Mouse (Mus musculus) limb, embryonic 12.5 days (tissue): ENCODE measurements at regions not wholly inside any gene's neighbourhood (a gene's known extent, or its start where the extent isn't known, plus 50 kb on each side); places are given as distances from the start of the nearest gene placed in this dataset.

Source experiments
- ATAC-seq: fragments of 200-750 bp; cut with Nextera tagmentation; 2 replicates; pipeline ENCODE4 v1.8.0; 2017; ENCODE audit warnings: low read depth, moderate TSS enrichment; ENCODE audit not compliant: insufficient number of reproducible peaks, insufficient read depth, low FRiP score, low TSS enrichment
- H3K27ac ChIP-seq: fragments of 300-500 bp; sonication (generic); 2 replicates; pipeline ENCODE4 v1.5.1; 2016; ENCODE audit warnings: mild to moderate bottlenecking, moderate library complexity
- H3K27me3 ChIP-seq: fragments of 300-500 bp; sonication (generic); 2 replicates; pipeline ENCODE4 v1.6.1; 2016; ENCODE audit warnings: mild to moderate bottlenecking, moderate library complexity
- H3K36me3 ChIP-seq: fragments of 300-500 bp; sonication (generic); 2 replicates; pipeline ENCODE4 v1.6.1; 2016; ENCODE audit warnings: mild to moderate bottlenecking, moderate library complexity
- H3K4me1 ChIP-seq: fragments of 300-500 bp; sonication (generic); replicated peaks from 2 replicates; pipeline ENCODE4 v1.6.1; 2016
- H3K4me2 ChIP-seq: fragments of 300-500 bp; sonication (generic); 2 replicates; pipeline ENCODE4 v1.6.1; 2016; ENCODE audit warnings: mild to moderate bottlenecking, moderate library complexity
- H3K4me3 ChIP-seq: fragments of 300-500 bp; sonication (generic); replicated peaks from 2 replicates; pipeline ENCODE4 v1.5.1; 2016; ENCODE audit warnings: mild to moderate bottlenecking
- H3K9ac ChIP-seq: fragments of 300-500 bp; sonication (generic); replicated peaks from 2 replicates; pipeline ENCODE4 v1.6.1; 2016; ENCODE audit warnings: mild to moderate bottlenecking, moderate library complexity
- H3K9me3 ChIP-seq: fragments of 300-500 bp; sonication (generic); 2 replicates; pipeline ENCODE4 v1.6.1; 2016; ENCODE audit warnings: mild to moderate bottlenecking, moderate library complexity
- WGBS: fragments of 180-500 bp; shearing (Covaris S2); methylation state at CpG from one replicate; pipeline ENCODE4 v1.1.7; 2016; 5-methylcytosine and 5-hydroxymethylcytosine counted together

DNA sequence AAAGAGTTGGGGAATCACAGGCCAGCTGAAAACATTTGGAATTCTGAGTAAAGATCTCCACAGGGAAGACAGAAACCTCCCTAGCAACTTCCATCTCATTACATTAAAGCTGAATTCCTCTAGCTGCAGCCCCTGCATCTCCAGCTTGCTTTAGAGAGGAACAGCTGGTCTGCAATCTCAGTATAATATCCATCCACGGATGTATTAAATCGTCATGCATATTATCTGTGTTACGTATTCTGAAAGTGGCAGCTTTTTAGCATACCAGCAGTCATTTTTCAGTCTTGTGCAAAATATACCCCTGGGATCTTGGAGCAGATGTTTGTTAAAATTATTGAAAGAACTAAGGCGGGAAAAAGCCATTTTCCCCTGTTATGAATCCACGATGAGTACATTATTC is 287.7 kb upstream of the Gm9747 start:
- Histone ChIP-seq H3K4me2 (no peak overlapping the region), H3K9ac (no peak overlapping the region), H3K27me3 (no peaks in the 10 kb centered on the region), H3K27ac (no peak overlapping the region), H3K4me1 (no peaks in the 10 kb centered on the region), H3K36me3 (no peaks in the 10 kb centered on the region), H3K4me3 (no peak overlapping the region), H3K9me3 (no peaks in the 10 kb centered on the region)
- 78% methylated on average over 5 of the region's 5 CpGs for WGBS
- no peak for ATAC-seq

DNA sequence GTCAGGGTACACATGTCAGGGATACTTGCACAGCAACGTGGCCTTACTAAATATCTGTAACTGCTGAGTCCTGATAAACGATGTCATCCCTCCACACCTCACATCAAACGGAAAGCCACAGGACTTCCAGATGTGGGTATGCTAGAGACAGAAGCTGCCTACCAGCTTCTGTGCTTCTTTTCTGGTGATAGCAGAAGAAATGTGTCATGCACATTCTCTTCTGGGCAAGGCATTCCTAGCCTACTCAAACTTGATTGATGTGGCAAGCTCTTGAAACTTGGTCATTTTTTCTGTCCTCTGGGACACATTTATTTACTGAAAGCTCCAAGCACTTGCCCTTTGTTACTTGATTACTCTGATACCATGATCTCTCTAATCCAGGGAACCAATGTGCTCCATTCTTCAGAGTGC is 282.8 kb upstream of the Gm9747 start:
- no peak overlapping the region for H3K4me2 ChIP-seq
- no peaks in the 10 kb centered on the region for H3K36me3 ChIP-seq
- H3K4me1 ChIP-seq, result peaks cover 19% of the 10 kb centered on the region
- no peak overlapping the region for H3K27ac ChIP-seq
- H3K27me3 ChIP-seq, result no peaks in the 10 kb centered on the region
- no peak for ATAC-seq
- H3K9ac ChIP-seq, result no peak overlapping the region
- H3K4me3 ChIP-seq, result no peak overlapping the region
- 32% methylated on average over 3 of the region's 3 CpGs for WGBS
- no peaks in the 10 kb centered on the region for H3K9me3 ChIP-seq

GRCm38 (mm10) chr1:81950853-81951252 is 282.1 kb upstream of the Gm9747 start:
- Histone ChIP-seq H3K9me3 (no peaks in the 10 kb centered on the region), H3K9ac (no peak overlapping the region), H3K4me1 (peaks cover 19% of the 10 kb centered on the region), H3K27me3 (no peaks in the 10 kb centered on the region), H3K4me2 (no peak overlapping the region), H3K4me3 (no peak overlapping the region), H3K27ac (no peak overlapping the region), H3K36me3 (no peaks in the 10 kb centered on the region)
- WGBS, result 53% methylated on average over 1 of the region's 1 CpGs
- no peak for ATAC-seq

GRCm38 (mm10) chr1:81951493-81952011 is 281.4 kb upstream of the Gm9747 start:
- H3K36me3 ChIP-seq, result no peaks in the 10 kb centered on the region
- no peak overlapping the region for H3K4me3 ChIP-seq
- no peak for ATAC-seq
- H3K4me2 ChIP-seq, result no peak overlapping the region
- H3K9me3 ChIP-seq, result no peaks in the 10 kb centered on the region
- H3K4me1 ChIP-seq, result peaks cover 19% of the 10 kb centered on the region
- no peaks in the 10 kb centered on the region for H3K27me3 ChIP-seq
- 90% methylated on average over 4 of the region's 4 CpGs for WGBS
- no peak overlapping the region for H3K27ac ChIP-seq
- H3K9ac ChIP-seq, result no peak overlapping the region

DNA sequence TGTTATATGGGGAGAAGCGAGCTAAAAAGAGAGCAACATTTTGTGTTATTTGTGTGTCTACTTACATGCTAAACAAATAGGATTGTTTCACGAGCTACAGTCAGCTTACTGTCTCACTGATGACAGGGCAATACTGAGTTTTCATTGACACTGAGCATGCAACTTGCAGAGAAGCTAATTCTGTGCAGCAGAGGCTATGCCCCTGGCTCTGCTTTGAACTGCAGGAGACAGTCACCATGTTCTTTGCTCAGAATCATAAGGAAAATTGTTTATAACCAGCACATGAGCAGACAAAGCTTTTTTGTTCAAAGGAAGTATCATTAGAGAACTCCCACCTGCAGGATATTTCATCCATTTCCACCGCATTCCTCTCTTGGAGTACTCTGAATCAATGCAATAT is 280.8 kb upstream of the Gm9747 start:
- no peak overlapping the region for H3K4me3 ChIP-seq
- H3K27me3 ChIP-seq, result no peaks in the 10 kb centered on the region
- H3K4me1 ChIP-seq, result peaks cover 19% of the 10 kb centered on the region
- H3K4me2 ChIP-seq, result no peak overlapping the region
- no peaks in the 10 kb centered on the region for H3K9me3 ChIP-seq
- WGBS, result 77% methylated on average over 3 of the region's 3 CpGs
- no peak overlapping the region for H3K9ac ChIP-seq
- ATAC-seq, result no peak
- H3K36me3 ChIP-seq, result no peaks in the 10 kb centered on the region
- H3K27ac ChIP-seq, result no peak overlapping the region

DNA sequence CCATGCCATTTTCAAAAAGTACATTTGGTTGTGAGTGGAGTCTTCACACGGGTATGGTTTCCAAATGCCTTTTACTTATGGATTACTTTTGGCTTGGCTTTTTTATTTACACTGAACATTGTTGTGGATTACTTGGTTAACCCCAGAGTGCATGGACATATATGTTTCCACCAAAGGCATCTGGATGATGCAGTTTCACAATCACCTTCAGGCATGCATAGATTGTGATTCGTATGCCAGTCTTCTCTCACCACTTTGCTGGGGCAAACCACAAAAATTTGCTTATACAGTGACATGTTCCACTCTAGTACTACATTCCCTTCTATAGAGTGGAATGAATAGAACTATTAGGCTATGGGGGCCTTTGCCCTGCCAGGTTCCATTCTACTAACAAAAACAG is 278.4 kb upstream of the Gm9747 start:
- H3K36me3 ChIP-seq, result no peaks in the 10 kb centered on the region
- 69% methylated on average over 2 of the region's 2 CpGs for WGBS
- peaks cover 19% of the 10 kb centered on the region for H3K4me1 ChIP-seq
- H3K27ac ChIP-seq, result no peak overlapping the region
- no peaks in the 10 kb centered on the region for H3K27me3 ChIP-seq
- no peak for ATAC-seq
- no peak overlapping the region for H3K4me2 ChIP-seq
- H3K9me3 ChIP-seq, result no peaks in the 10 kb centered on the region
- no peak overlapping the region for H3K4me3 ChIP-seq
- no peak overlapping the region for H3K9ac ChIP-seq

DNA sequence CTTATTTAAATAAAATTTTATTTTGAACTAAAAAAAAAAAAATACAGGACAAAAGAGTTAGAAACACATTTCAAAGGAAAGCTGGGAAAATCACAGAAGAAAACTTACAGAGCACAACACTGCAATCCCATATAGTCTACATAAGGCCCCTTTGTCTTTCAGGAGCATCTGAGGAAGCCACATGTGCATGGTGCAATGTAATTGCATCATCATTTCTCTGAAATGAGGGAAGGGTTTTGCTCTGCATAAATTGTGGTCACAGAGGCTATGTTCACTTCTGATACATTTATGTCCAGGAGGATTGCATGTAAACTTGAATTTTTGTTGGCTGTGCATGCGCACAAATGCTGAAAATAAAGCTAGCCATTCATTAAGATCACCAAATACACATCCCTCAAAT is 265.9 kb upstream of the Gm9747 start:
- WGBS, result 94% methylated on average over 1 of the region's 1 CpGs
- no peaks in the 10 kb centered on the region for H3K36me3 ChIP-seq
- no peaks in the 10 kb centered on the region for H3K27me3 ChIP-seq
- H3K4me3 ChIP-seq, result no peak overlapping the region
- no peak overlapping the region for H3K27ac ChIP-seq
- no peak overlapping the region for H3K4me2 ChIP-seq
- H3K9ac ChIP-seq, result no peak overlapping the region
- no peaks in the 10 kb centered on the region for H3K9me3 ChIP-seq
- ATAC-seq, result no peak
- H3K4me1 ChIP-seq, result no peaks in the 10 kb centered on the region

DNA sequence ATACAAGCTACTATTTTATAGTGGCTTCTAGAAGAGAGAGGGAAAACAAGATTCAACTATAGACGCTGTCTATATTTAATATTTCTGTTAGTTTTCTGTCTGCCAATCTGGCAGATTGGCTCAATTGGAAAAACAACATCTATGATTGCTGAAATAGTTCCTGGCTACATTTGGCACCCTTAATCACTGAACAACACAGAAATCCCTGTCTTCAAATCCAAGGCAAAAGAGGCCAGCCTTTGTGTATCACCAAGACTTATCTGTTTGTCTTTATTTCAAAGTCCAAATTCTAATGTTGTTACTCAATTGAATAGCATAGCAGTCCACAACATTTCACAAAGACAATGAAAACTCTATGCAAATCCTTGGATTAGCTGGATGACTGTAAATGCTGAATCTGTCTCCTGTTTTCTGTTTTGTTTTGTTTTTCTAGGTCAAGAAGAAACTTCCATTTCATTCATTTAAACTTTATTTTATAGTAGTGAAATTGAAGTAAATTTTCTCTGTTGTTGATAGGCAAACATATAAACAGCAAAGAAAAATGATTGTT is 265.1 kb upstream of the Gm9747 start:
- Histone ChIP-seq H3K4me2 (no peak overlapping the region), H3K4me1 (no peaks in the 10 kb centered on the region), H3K27me3 (no peaks in the 10 kb centered on the region), H3K27ac (no peak overlapping the region), H3K36me3 (no peaks in the 10 kb centered on the region), H3K9me3 (no peaks in the 10 kb centered on the region), H3K4me3 (no peak overlapping the region), H3K9ac (no peak overlapping the region)
- 83% methylated on average over 1 of the region's 1 CpGs for WGBS
- ATAC-seq, result no peak

DNA sequence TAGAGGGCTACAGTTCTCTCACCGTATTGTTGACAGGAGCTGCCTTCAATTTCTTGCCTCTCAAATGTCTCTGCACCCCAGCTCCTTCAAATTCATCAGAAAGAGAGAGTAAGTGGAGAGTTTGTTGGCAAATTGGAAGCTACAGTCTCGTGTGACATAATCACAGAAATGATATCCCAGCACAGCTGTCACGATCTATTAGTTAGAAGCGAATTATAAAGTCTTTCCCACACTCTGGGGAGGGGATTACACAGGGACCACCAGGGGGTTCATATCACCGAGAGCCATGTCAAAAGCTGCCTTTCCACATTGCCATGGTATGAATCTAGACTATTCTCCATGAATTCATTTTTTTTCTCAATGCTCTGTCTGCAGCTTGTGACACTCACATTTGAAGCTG is 260.3 kb upstream of the Gm9747 start:
- Histone ChIP-seq H3K4me1 (no peaks in the 10 kb centered on the region), H3K36me3 (no peaks in the 10 kb centered on the region), H3K27me3 (no peaks in the 10 kb centered on the region), H3K27ac (no peak overlapping the region), H3K4me2 (no peak overlapping the region), H3K4me3 (no peak overlapping the region), H3K9me3 (no peaks in the 10 kb centered on the region), H3K9ac (no peak overlapping the region)
- WGBS, result 82% methylated on average over 5 of the region's 5 CpGs
- no peak for ATAC-seq

DNA sequence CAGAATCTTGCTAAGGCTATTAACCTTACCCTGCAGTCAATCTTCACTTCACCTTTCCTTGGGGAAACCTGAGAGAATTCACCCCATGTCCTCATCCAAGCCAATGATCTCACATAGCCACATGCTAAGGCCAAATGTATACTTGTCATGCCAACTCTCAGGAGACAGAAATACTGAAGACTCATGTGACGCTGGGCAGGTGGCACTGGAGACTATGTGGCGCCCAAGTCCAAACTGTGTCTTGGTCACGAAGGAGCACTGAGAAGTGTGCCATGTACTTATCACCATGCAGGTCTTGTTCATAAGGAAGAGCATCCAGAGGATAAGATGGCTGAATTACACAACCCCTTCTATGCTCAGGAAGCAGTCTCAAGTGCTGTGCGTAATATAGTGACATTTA is 259.4 kb upstream of the Gm9747 start:
- 95% methylated on average over 4 of the region's 4 CpGs for whole genome bisulfite sequencing
- Histone ChIP-seq H3K27ac (no peak overlapping the region), H3K36me3 (no peaks in the 10 kb centered on the region), H3K9me3 (no peaks in the 10 kb centered on the region), H3K27me3 (no peaks in the 10 kb centered on the region), H3K4me1 (no peaks in the 10 kb centered on the region), H3K4me2 (no peak overlapping the region), H3K4me3 (no peak overlapping the region), H3K9ac (no peak overlapping the region)
- ATAC-seq, result no peak

DNA sequence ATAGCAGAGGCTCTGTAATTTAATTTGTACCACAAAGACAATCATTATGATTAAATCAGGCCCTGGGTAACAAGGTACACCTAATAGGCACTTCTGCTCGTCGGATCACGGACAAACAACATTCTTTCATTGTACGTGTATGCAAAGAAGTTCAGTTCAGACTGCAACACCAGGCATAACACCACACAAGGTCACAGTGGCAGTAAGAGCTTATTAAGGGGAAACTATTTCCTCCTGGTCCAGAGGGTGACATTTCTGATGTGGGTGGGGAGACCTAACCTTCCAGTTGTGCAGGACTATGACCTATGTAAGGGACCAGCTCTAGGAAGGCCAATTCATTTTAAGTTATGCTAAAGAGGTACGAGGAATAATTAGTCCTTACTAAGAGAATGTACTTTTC is 225.0 kb upstream of the Gm9747 start:
- Histone ChIP-seq H3K4me2 (no peak overlapping the region), H3K27ac (no peak overlapping the region), H3K9ac (no peak overlapping the region), H3K4me3 (no peak overlapping the region), H3K27me3 (no peaks in the 10 kb centered on the region), H3K9me3 (no peaks in the 10 kb centered on the region), H3K36me3 (no peaks in the 10 kb centered on the region), H3K4me1 (no peaks in the 10 kb centered on the region)
- no peak for ATAC-seq
- 76% methylated on average over 5 of the region's 5 CpGs for WGBS

DNA sequence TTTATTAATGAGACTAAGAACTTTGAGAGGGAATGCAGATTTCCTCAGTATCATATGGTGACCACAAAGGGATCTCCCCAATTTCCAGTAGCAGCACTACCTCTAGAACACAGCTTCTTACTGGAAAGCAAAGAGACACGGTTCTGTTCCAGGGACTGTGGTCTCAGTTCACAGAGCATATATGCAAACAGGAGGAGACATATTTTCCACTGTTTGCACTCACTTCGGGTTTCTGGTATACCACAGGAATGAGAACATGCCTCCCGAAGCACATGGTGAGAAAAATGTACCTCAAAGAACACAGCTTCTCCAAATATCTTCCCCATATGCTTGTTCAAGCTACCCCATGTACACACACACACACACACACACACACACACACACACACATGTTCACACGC is 224.1 kb upstream of the Gm9747 start:
- Histone ChIP-seq H3K4me1 (no peaks in the 10 kb centered on the region), H3K36me3 (no peaks in the 10 kb centered on the region), H3K27me3 (no peaks in the 10 kb centered on the region), H3K4me2 (no peak overlapping the region), H3K27ac (no peak overlapping the region), H3K9ac (no peak overlapping the region), H3K4me3 (no peak overlapping the region), H3K9me3 (no peaks in the 10 kb centered on the region)
- 83% methylated on average over 4 of the region's 4 CpGs for WGBS
- no peak for ATAC-seq
